Mouse (Mus musculus) brain, adult 2 months (tissue): Measurements from ENCODE around the gene Cntnap2.
"Not testable (repeated sequence)": the region's sequence is repeated elsewhere in the genome, so short reads cannot be mapped to it uniquely, and the experiment has no call there.

Experiments used
- DNase-seq: peaks from one replicate; pipeline ENCODE4 v3.0.0; 2011; ENCODE audit warnings: low read depth, low spot score

Gene Cntnap2

DNA sequence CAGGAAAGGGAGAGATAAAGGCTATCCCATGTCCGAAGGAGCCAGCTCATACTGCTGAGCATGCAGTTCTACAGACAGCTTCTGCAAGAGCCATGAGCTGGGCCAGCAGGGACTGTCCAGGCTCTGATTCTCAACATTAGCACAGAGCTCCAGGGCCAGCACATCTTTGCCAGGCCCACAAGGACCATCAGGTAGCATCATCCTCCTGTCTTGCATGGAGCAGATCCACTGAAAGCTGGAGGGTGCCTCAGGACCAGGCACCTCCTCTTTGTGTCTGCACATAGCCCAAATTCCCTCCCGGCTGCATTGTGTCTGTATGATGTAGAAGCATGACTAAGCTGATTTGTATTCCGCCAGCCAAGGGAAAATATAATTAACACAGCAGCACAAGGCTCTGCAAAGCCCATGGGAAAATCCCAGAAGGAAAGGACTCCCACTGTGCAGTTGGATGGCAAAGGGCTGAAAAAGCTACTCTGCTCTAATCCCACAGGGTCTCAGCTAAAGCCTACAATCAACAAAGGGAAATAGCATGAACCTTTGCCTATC lies 2180.3 kb downstream of the Cntnap2 start:
- DNase-seq: peak; percentile 89

DNA sequence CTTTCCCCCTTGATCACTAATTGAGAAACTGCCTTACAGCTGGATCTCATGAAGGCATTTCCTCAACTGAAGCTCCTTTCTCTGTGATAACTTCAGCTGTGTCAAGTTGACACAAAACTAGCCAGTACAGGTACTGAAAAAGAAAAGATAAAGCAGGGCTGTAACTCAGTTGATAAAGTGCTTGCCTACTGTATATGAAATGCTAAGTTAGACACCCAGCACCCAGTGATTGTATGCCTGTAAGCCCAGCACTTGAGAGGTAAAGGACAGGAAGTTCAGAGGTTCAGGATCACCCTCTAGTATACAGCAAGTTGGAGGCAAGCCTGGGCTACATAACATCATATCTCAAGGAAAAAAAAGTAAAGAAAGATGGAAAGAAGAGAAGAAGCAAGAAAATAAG lies 2182.2 kb downstream of the Cntnap2 start:
- DNase-seq: no peak

GRCm38 (mm10) chr6:47243863-47244606 lies 2184.9 kb downstream of the Cntnap2 start:
- DNase-seq: peak; percentile 93

DNA sequence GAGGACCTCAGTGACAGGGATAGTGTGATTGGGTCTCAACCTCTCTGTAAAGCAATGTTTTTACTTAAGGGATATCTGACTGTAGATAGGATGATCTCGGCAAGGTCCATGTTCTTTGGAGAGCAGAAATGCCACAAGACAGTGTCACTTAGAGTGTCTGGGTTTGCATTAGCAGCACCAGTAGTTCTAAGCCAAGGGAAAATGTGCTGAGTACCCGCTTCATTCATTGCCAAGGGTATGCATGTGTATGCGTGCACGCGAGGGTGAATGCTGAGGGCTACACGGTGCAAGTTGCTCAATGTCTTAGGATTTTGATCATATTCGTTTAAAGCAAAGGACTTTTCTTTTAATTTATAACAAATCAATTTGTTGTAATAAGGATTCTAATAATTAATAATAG lies 2185.5 kb downstream of the Cntnap2 start:
- no peak for DNase-seq

DNA sequence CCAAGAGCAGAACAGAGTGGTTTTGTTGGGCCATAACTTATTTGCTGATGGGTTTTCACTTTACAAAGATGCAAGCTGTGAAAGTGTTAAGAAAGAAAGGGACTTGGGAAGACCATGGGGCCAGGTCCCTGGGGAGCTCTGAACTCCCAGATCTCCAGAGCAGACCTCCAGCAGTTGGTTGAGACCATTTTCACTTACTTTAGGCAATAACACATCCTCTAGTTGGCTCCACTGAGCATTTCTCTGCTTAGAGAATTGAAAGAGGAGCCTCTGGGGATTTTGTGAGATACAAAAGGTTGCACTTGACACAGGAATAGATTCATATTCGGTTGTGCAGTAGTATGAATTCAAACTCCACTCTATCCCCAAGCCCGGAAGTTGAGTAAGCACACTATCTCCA lies 2196.1 kb downstream of the Cntnap2 start:
- DNase-seq: no peak

- no peak for DNase-seq
Measured at GRCm38 (mm10) chr6:47256227-47256887, 2197.2 kb downstream of the Cntnap2 start.

DNA sequence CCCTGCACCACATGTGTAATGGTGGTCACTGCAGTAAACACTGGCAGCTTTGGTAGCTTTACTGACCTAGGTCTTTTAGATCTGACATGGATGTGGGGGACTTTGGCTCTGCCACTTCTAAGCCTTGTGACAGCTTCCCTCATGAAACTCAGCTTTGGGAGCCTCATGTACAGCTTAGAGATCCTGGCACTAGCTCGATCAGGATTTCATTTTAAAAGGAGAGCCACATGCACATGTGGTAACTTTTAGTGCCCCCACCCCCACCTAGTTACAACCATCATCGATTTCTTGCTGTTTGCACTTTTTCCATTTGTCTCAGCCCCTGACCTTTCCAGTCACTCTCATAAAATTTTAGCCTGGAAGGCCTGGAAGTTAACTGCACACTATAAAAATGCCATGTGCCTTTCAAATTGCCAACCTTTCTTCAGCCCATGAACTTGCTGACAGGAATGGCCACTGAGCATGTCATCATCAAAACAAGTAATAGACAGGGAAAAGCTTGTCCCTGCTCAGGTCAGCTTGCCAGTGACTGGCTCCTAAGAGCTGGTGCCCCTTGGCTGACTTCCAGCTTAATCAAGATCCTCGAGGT lies 2197.9 kb downstream of the Cntnap2 start:
- no peak for DNase-seq

- peak; percentile 70 for DNase-seq
Measured at GRCm38 (mm10) chr6:47259626-47260114, 2200.5 kb downstream of the Cntnap2 start.

- DNase-seq: no peak
Measured at GRCm38 (mm10) chr6:47267236-47267635, 2208.1 kb downstream of the Cntnap2 start.

- no peak for DNase-seq
Measured at GRCm38 (mm10) chr6:47269455-47269854, 2210.3 kb downstream of the Cntnap2 start.

- DNase-seq: no peak
Measured at GRCm38 (mm10) chr6:47271576-47271975, 2212.4 kb downstream of the Cntnap2 start.

GRCm38 (mm10) chr6:47272606-47273575 lies 2213.7 kb downstream of the Cntnap2 start:
- no peak for DNase-seq

- peak; percentile 37 for DNase-seq
Measured at GRCm38 (mm10) chr6:47275065-47275464, 2215.9 kb downstream of the Cntnap2 start.

GRCm38 (mm10) chr6:47279183-47279582 lies 2220.0 kb downstream of the Cntnap2 start:
- DNase-seq: no peak

DNA sequence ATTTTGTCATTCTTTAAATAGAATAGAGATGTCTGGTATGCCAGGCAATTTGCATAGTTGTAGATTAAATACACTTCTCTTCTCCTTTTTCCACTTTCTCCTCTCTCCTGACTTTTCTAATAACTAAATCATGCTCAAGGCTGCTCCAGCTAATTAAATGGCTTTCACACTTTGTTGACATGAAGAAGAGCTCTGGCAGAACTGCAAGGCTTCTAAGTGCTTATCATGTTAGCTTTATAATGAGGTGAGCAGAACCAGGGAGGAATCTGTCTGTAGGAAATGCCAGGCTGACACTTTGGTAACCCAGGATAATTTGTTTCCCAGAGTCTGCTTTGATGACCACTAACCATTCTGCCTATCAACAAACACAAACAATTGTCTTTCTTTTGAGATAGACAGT lies 2222.4 kb downstream of the Cntnap2 start:
- DNase-seq: no peak

DNA sequence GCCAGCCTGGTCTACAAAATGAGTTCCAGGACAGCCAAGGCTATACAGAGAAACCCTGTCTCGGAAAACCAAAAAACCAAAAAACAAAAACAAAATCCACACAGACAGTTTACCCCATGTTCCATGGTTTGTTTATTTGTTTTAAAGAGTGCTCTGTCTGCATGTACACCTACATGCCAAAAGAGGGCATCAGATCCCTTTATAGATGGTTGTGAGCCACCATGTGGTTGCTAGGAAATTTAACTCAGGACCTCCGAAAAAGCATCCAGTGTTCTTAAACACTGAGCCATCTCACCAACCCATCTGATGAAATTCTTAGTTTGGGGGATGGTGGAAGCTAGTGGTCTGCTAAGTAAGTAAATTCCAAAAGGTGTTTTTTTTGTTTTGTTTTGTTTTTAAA lies 2225.6 kb downstream of the Cntnap2 start:
- DNase-seq: no peak

DNA sequence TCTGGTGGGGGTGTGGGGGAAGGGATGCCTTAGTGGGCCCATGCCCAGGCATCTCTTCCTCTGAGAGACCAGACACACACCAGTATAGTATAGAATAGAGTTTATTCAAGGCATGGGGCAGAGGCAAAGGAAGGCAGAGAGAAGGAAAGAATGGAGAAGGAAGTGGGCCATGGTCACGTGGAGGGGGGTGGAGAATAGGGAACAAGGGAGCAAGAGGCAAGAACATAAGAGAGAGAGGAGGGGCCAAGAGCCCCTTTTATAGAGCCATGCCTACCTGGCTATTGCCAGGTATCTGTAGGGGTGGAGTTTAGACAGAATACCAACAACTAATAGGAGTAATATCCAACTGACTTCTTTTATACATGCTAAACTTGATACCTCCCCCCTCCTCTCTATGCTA lies 2226.6 kb downstream of the Cntnap2 start:
- DNase-seq: no peak

GRCm38 (mm10) chr6:47286247-47286967 lies 2227.2 kb downstream of the Cntnap2 start:
- not testable (repeated sequence) for DNase-seq

GRCm38 (mm10) chr6:47287722-47288121 lies 2228.6 kb downstream of the Cntnap2 start:
- DNase-seq: peak; percentile 23

DNA sequence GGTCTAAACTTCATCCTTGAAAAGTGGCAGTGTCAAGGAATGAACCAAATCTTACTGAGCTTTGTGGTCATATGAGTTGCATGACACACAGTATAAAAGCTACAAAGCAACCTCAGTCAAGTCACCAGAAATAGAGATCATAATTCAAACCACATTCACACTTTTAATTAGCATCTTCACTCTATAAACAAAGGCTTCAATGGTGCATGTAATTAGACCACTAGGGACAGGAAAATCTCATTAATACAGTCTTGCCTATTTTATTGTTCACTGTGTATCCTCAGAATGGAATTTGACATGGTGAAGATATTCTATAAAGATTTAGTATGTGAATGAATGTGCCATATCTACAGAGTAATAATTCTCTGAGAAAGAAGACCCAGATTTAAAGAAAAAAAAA lies 2232.8 kb downstream of the Cntnap2 start:
- no peak for DNase-seq

DNA sequence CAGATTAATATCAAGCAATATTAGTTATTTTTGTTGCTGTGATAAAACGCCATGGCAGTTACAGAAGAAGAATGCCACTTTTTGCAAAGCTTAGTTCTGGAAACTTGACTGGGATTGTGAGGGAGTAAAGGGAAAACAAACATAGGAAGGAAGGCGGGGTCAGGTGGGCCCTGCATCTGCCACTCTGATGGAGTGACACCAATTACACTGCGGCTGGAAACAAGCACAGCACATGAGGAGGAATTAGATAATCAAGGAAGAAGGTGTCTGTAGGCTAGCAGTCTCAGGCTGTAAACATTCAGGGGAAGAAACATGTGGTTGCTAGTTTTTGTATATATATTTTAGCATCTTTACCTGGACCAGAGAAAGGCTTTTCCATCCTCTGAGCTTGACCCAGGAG lies 2233.3 kb downstream of the Cntnap2 start:
- DNase-seq: no peak
